Mouse (Mus musculus) liver, adult 2 months (tissue): Measurements from ENCODE around the gene Ank. TPM values are rescaled to one million over a fixed set of nuclear protein-coding genes. Genes with fewer than 3 reads are reported as not detected.

Source experiments
- DNase-seq: peaks from one replicate; pipeline ENCODE4 v3.0.0-alpha.2; 2011; ENCODE audit warnings: low read depth, low spot score; ENCODE audit errors: extremely low read depth
- H3K27ac ChIP-seq: fragments of 200-500 bp; replicated peaks from 2 replicates; pipeline ENCODE4 v1.5.1; 2012; ENCODE audit warnings: low read depth, mild to moderate bottlenecking, control low read depth, inconsistent platforms, low read length; ENCODE audit not compliant: insufficient read depth
- H3K27me3 ChIP-seq: fragments of 200-500 bp; 2 replicates; pipeline ENCODE4 v1.6.1; 2012; ENCODE audit warnings: mild to moderate bottlenecking, moderate library complexity, low read length, inconsistent platforms; ENCODE audit not compliant: control insufficient read depth, insufficient read depth
- H3K36me3 ChIP-seq: fragments of 200-500 bp; 2 replicates; pipeline ENCODE4 v1.6.1; 2012; ENCODE audit warnings: low read length, inconsistent platforms; ENCODE audit not compliant: control insufficient read depth, insufficient read depth
- H3K4me1 ChIP-seq: fragments of 200-500 bp; 2 replicates; pipeline ENCODE4 v1.6.1; 2011; ENCODE audit warnings: low read length; ENCODE audit not compliant: control insufficient read depth, insufficient read depth
- H3K4me3 ChIP-seq: fragments of 200-500 bp; 2 replicates; pipeline ENCODE4 v1.5.1; 2011; ENCODE audit warnings: low read depth, mild to moderate bottlenecking, control low read depth, low read length, moderate library complexity; ENCODE audit not compliant: insufficient read depth
- H3K79me2 ChIP-seq: fragments of 200-500 bp; 2 replicates; pipeline ENCODE4 v1.6.1; 2012; ENCODE audit warnings: inconsistent platforms, mild to moderate bottlenecking, low read length, moderate library complexity; ENCODE audit not compliant: control insufficient read depth, insufficient read depth
- H3K9ac ChIP-seq: fragments of 200-500 bp; 2 replicates; pipeline ENCODE4 v1.6.1; 2012; ENCODE audit warnings: low read depth, mild to moderate bottlenecking, control low read depth, inconsistent platforms, low read length
- CTCF ChIP-seq: fragments of 200-500 bp; IDR thresholded peaks from 2 replicates; pipeline ENCODE4 v1.5.1; 2011; ENCODE audit warnings: low read depth, low read length, control low read depth
- POLR2A ChIP-seq: fragments of 200-500 bp; IDR thresholded peaks from 2 replicates; pipeline ENCODE4 v1.6.1; 2011; ENCODE audit warnings: low read length, control low read depth; ENCODE audit not compliant: insufficient read depth; ENCODE audit errors: extremely low read depth
- whole genome bisulfite sequencing: fragments of 180-500 bp; shearing (Covaris S2); methylation state at CpG from one replicate; pipeline ENCODE4 v1.1.7; 2018; 5-methylcytosine and 5-hydroxymethylcytosine counted together
- polyA plus RNA-seq: library from polyadenylated mRNA; depleted of rRNA; stranded (reverse); fragments of >200 nt; gene quantifications from 2 replicates; pipeline ENCODE4 v1.2.3, GENCODE M21; 2012; rRNA removed
- total RNA-seq: library from RNA; depleted of rRNA; stranded (reverse); fragments of >200 nt; gene quantifications from 2 replicates; pipeline ENCODE4 v1.2.3, GENCODE M21; 2014; rRNA removed

Gene Ank
- total and polyA plus RNA-seq, 2 experiments, result 12.3 to 22.6 TPM

DNA sequence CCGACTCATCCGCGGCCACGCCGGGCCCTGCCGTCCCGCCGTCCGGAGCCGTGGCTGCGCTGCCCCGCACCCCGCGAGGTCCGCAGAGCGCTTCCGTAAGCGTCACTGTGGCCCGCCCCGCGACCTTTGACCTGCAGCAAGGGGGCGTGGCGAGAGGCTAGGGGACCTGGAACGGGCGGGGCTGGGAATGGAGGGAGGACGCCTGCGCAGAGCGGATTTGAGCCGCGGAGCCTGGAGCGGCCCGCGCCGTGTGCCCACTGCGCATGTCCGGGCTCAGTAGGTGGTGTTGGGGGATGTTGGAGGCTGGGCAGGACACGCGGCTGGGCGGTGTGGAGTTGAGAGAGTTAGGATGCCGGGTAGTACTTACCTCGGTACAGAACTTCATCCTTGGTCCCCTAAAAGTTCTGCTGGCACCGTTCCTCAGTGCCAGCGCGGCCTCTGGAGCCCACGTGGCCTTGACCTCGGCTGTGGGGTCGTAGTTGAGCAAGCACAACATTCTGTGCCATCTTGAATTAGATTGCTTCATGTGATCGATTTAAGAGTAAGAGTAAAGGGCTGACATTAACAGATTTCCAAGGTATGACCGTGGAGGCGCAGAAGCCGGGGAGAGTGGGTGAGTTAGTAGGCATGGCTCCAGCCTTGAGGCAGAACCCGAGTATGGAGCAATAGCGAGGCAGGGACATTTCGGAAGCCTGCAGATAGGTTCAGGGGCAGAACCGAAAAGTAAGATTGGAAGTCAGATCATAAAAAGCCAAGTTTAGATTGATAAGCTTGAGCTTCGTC is 164.3 kb downstream of the Ank start, which contains the start of gene Otulin:
TSS of gene Otulin (minus strand) at position 93 of the 783 bp plus-strand sequence.
- 2% methylated on average over 56 of the region's 56 CpGs for WGBS
- peak; percentile 91 for DNase-seq
- H3K4me1 ChIP-seq, result peaks cover 29% of the 10 kb centered on the region
- peak; percentile 92 for TF ChIP-seq POLR2A
- no peak for TF ChIP-seq CTCF
- H3K27ac ChIP-seq, result peak within 1 kb of the TSS; percentile 92
- peak within 1 kb of the TSS; percentile 91 for H3K4me3 ChIP-seq
- H3K27me3 ChIP-seq, result no peaks in the 10 kb centered on the region
- peaks cover 19% of the 10 kb centered on the region for H3K79me2 ChIP-seq
- H3K36me3 ChIP-seq, result no peaks in the 10 kb centered on the region
- H3K9ac ChIP-seq, result peak within 1 kb of the TSS; percentile 96

DNA sequence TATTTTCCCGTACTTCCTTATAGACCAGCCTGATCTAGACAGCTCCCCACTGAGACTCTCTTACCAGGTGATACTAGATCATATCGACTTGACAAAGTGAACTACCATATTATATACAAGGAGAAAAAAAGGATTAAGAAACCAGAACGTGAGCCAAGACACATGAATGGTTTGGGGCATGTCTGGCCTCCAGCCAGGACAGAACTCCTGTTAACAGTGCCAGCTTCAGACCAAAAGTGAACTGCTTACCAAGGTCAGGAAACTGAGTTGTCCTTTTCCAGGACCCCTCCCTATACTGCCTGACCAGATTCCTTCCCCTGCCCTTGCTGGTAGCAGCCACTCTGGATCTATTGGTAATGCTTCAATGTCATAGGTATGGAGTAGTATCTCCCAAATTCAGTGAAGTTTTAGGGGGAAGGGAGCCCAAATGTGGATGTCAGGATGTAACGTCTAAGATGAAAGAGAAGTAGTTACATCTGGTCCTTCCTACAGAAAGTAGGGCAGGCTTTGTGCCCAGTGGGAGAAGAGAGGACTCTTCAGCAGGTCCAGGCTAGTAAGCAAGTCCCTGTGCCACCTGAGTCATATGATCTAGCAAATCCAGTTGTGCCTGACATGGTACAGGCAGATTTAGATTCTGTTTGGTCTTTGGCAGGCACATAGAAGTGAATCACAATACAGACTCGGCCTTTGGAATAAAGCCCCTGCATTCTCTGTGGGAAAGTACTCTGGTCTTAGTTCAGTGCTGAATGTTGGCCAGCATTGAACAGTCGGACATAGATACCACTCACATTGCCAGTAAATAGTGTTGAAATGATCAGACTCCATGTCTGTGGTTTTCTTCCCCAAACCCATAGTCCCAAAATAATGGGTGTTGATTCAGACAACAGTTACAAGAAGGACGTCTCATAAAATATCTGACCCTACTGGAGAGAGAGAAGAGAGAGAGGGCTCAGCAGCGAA is 167.7 kb downstream of the Ank start:
- Histone ChIP-seq H3K4me1 (peaks cover 5% of the 10 kb centered on the region; the same call in 1 of the 2 replicates), H3K27me3 (no peaks in the 10 kb centered on the region), H3K4me3 (no peak overlapping the region), H3K27ac (0 out of 2 replicates have a peak overlapping the region, but pooled peaks have one; percentile 4), H3K79me2 (peaks cover 8% of the 10 kb centered on the region), H3K36me3 (no peaks in the 10 kb centered on the region), H3K9ac (no peak overlapping the region)
- 47% methylated on average over 8 of the region's 8 CpGs for WGBS
- TF ChIP-seq POLR2A, result no peak
- no peak for TF ChIP-seq CTCF
- peak; percentile 68 for DNase-seq

GRCm38 (mm10) chr15:27641171-27641570 is 174.7 kb downstream of the Ank start:
- Histone ChIP-seq H3K36me3 (no peaks in the 10 kb centered on the region), H3K27me3 (no peaks in the 10 kb centered on the region), H3K4me1 (no peaks in the 10 kb centered on the region), H3K79me2 (no peaks in the 10 kb centered on the region), H3K27ac (no peak overlapping the region), H3K4me3 (no peak overlapping the region), H3K9ac (no peak overlapping the region)
- TF ChIP-seq CTCF (no peak), POLR2A (no peak)
- WGBS, result 65% methylated on average over 12 of the region's 12 CpGs
- no peak for DNase-seq

- H3K79me2 ChIP-seq, result no peaks in the 10 kb centered on the region
- DNase-seq, result peak; percentile 47
- H3K4me1 ChIP-seq, result no peaks in the 10 kb centered on the region
- TF ChIP-seq POLR2A, result no peak
- TF ChIP-seq CTCF, result peak; percentile 72
- no peak overlapping the region for H3K9ac ChIP-seq
- no peak overlapping the region for H3K27ac ChIP-seq
- no peaks in the 10 kb centered on the region for H3K36me3 ChIP-seq
- no peak overlapping the region for H3K4me3 ChIP-seq
- H3K27me3 ChIP-seq, result no peaks in the 10 kb centered on the region
- WGBS, result 78% methylated on average over 3 of the region's 3 CpGs
Observed at GRCm38 (mm10) chr15:27642895-27643294, 176.4 kb downstream of the Ank start.

Other genes with a start within 250 kb of the Ank start
- 29.7 and 33.4 TPM in 2 replicates for gene Otulin, start 164.0 kb downstream of the Ank start, total RNA-seq
- gene Otulin, start 164.0 kb downstream of the Ank start, polyA plus RNA-seq, result 49.3 and 58.0 TPM in 2 replicates
- gene Otulinl, start 214.9 kb downstream of the Ank start, total RNA-seq, result 2.1 and 3.4 TPM in 2 replicates
- gene Otulinl, start 214.9 kb downstream of the Ank start, polyA plus RNA-seq, result 0.36 and 0.78 TPM in 2 replicates